Mouse (Mus musculus): ENCODE measurements at regions not wholly inside any gene's neighbourhood (a gene's known extent, or its start where the extent isn't known, plus 50 kb on each side); places are given as distances from the start of the nearest gene placed in this dataset.

DNA sequence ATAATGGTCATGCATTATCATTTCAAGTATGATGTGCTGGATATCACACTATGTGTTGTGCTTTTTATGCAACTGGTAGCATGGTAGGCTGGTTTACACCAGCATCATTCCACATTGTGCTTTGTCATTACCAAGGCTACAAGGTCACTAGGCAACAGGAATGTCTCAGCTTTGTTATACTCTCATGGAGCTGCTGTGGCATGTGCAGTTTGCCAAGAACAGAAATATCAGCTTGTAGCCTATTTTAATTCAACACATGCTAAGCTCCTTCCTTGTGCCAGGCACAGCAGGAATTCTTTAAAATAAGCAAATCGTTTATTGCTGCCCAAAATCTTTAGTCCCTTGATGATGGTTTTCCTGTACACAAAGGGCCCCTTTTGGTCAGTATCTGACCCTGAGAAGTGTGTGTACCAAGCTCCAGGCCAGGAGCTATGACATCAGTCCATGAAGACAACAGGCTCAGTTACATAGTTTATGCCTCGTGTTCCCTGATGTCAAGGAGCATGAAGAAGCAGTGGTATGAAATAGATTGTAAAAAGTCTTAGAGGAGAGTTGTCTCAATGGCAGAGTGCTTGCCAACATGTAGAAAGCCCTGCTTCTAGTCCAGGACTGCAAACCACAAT is 314.0 kb upstream of the Cdyl start:
- WGBS, result 43% methylated on average over 2 of the region's 2 CpGs
- ATAC-seq (ENCODE audit: low FRiP score), result peak; percentile 72
- Histone ChIP-seq H3K4me2 (no peak overlapping the region), H3K9ac (no peak overlapping the region), H3K27ac (no peak overlapping the region), H3K27me3 (no peaks in the 10 kb centered on the region), H3K9me3 (no peaks in the 10 kb centered on the region), H3K4me3 (no peak overlapping the region), H3K4me1 (replicated peaks) (no peaks in the 10 kb centered on the region; the same call in 1 of the 2 replicates), H3K36me3 (no peaks in the 10 kb centered on the region)

DNA sequence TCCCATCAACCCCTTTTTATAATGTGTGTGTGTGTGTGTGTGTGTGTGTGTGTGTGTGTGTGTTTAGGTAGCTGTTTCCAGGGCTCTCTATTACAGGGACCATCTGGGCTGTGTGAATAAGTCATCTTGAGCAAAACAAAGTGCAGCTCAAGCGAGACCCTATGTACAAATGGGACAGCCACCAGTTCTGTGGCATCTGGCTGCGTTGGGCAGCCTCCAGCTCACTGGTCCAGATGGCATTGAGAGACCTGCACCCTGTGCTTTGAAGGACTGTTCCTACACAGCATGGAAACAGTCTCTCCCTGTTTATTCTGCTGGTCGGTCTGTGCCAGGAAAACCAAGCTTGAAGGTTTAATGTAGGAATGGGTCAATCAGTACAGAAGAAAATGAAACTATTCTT is 311.4 kb upstream of the Cdyl start:
- no peak overlapping the region for H3K9ac ChIP-seq
- H3K36me3 ChIP-seq, result no peaks in the 10 kb centered on the region
- no peaks in the 10 kb centered on the region for H3K27me3 ChIP-seq
- H3K4me1 ChIP-seq (replicated peaks), result no peaks in the 10 kb centered on the region; the same call in 1 of the 2 replicates
- 0 out of 2 replicates have a peak, but pooled peaks have one; percentile 57 for ATAC-seq (ENCODE audit: low FRiP score)
- no peak overlapping the region for H3K27ac ChIP-seq
- H3K4me2 ChIP-seq, result no peak overlapping the region
- no peak overlapping the region for H3K4me3 ChIP-seq
- 85% methylated on average over 3 of the region's 3 CpGs for WGBS
- no peaks in the 10 kb centered on the region for H3K9me3 ChIP-seq

DNA sequence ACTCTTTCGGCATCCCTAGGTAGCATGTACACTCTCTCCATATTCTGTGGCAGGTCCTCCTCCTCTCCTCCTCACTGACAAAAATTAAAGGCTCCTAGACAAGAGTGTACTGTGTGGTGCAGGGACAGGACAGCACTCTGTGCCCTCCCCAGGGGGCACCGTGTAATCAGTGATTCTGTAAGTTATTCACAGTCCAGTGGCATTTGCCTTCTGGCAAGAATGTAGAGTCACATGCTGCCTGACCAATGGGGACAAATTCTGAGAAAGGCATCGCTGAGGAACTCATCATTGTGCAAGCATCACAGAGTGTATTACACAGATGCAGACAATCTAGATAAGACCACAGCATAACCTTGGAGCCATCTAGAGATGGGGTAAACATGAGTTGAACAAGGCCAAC is 300.3 kb upstream of the Cdyl start:
- Histone ChIP-seq H3K4me2 (no peak overlapping the region), H3K4me1 (replicated peaks) (no peaks in the 10 kb centered on the region), H3K27me3 (no peaks in the 10 kb centered on the region), H3K36me3 (no peaks in the 10 kb centered on the region), H3K9ac (no peak overlapping the region), H3K9me3 (no peaks in the 10 kb centered on the region), H3K4me3 (no peak overlapping the region), H3K27ac (no peak overlapping the region)
- 83% methylated on average over 3 of the region's 3 CpGs for WGBS
- no peak for ATAC-seq (ENCODE audit: low FRiP score)

DNA sequence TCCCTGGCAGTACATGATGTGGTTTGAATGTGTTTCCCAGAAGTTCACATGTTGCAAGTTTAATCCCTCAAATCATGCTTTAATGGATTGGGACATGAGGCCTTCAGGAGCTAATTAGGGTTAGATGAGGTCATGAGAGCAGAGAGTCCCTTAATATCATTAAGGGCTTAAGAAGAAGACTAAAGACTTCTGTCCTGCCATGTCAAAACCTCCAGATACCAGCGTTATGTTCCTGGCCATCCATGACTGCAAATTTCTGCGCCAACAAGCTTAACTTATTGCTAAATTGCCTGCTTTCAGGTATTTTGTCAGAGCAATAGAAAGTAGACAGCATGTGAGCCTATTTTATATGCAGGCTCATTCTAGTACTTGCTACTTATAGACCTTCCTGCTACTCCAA is 282.1 kb upstream of the Cdyl start:
- Histone ChIP-seq H3K4me3 (no peak overlapping the region), H3K27me3 (no peaks in the 10 kb centered on the region), H3K4me2 (no peak overlapping the region), H3K9me3 (no peaks in the 10 kb centered on the region), H3K27ac (no peak overlapping the region), H3K36me3 (no peaks in the 10 kb centered on the region), H3K4me1 (replicated peaks) (no peaks in the 10 kb centered on the region), H3K9ac (no peak overlapping the region)
- WGBS, result 86% methylated on average over 2 of the region's 2 CpGs
- ATAC-seq (ENCODE audit: low FRiP score), result no peak

- no peak for ATAC-seq (ENCODE audit: low FRiP score)
- H3K4me1 ChIP-seq (replicated peaks), result no peaks in the 10 kb centered on the region
- H3K27ac ChIP-seq, result no peak overlapping the region
- no peaks in the 10 kb centered on the region for H3K9me3 ChIP-seq
- H3K4me2 ChIP-seq, result no peak overlapping the region
- no peak overlapping the region for H3K4me3 ChIP-seq
- H3K9ac ChIP-seq, result no peak overlapping the region
- 87% methylated on average over 2 of the region's 2 CpGs for WGBS
- no peaks in the 10 kb centered on the region for H3K27me3 ChIP-seq
- H3K36me3 ChIP-seq, result no peaks in the 10 kb centered on the region
Measured at GRCm38 (mm10) chr13:35379500-35379899, 280.1 kb upstream of the Cdyl start.

- Histone ChIP-seq H3K36me3 (no peaks in the 10 kb centered on the region), H3K4me1 (replicated peaks) (no peaks in the 10 kb centered on the region), H3K4me2 (no peak overlapping the region), H3K9me3 (no peaks in the 10 kb centered on the region), H3K9ac (no peak overlapping the region), H3K4me3 (no peak overlapping the region), H3K27me3 (no peaks in the 10 kb centered on the region), H3K27ac (no peak overlapping the region)
- 71% methylated on average over 3 of the region's 3 CpGs for WGBS
- ATAC-seq (ENCODE audit: low FRiP score), result no peak
Measured at GRCm38 (mm10) chr13:35380224-35381009, 279.2 kb upstream of the Cdyl start.

- 76% methylated on average over 2 of the region's 2 CpGs for WGBS
- Histone ChIP-seq H3K27me3 (no peaks in the 10 kb centered on the region), H3K36me3 (no peaks in the 10 kb centered on the region)
Measured at GRCm38 (mm10) chr13:35381641-35382040, 278.0 kb upstream of the Cdyl start.

DNA sequence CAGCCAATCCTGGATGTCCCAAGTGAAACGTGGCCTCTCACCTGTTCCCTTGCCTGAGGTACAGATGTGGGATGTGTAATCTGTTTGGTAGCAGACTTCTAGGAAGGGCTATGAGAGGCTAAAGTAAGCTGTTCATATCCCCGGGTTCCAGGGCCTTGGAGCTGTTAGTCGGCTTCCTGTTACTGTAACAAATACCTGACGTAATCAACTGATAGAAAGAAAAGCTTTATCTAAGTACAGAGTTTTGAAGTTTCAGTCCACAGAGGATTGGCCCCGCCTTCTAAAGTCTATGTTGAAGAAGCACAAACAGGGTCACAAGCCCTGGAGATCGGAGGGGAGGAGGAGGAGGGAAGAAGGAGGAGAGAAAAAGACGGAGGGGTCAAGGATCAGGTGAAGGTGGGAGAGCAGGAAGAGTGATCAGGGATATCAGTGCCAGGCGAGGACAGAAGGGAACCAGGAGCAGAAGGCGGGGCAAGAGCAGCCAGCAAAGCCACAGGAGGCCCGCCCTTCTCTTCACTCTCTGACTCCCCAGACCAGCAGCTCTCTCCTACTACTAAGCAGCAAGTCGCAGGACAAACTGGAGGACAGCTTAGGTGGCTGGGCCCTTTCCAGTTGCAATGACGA is 276.5 kb upstream of the Cdyl start:
- no peaks in the 10 kb centered on the region for H3K27me3 ChIP-seq
- no peak overlapping the region for H3K9ac ChIP-seq
- no peak for ATAC-seq (ENCODE audit: low FRiP score)
- H3K36me3 ChIP-seq, result no peaks in the 10 kb centered on the region
- 50% methylated on average over 12 of the region's 12 CpGs for WGBS
- no peak overlapping the region for H3K4me2 ChIP-seq
- no peaks in the 10 kb centered on the region for H3K4me1 ChIP-seq (replicated peaks)
- no peak overlapping the region for H3K4me3 ChIP-seq
- H3K27ac ChIP-seq, result no peak overlapping the region
- no peaks in the 10 kb centered on the region for H3K9me3 ChIP-seq

More at GRCm38 (mm10) chr13:35381641-35382040, 278.0 kb upstream of the Cdyl start:
- ATAC-seq (ENCODE audit: low FRiP score), result no peak
- H3K4me2 ChIP-seq, result no peak overlapping the region
- H3K9me3 ChIP-seq, result no peaks in the 10 kb centered on the region
- H3K27ac ChIP-seq, result no peak overlapping the region
- no peak overlapping the region for H3K9ac ChIP-seq
- no peaks in the 10 kb centered on the region for H3K4me1 ChIP-seq (replicated peaks)
- H3K4me3 ChIP-seq, result no peak overlapping the region

DNA sequence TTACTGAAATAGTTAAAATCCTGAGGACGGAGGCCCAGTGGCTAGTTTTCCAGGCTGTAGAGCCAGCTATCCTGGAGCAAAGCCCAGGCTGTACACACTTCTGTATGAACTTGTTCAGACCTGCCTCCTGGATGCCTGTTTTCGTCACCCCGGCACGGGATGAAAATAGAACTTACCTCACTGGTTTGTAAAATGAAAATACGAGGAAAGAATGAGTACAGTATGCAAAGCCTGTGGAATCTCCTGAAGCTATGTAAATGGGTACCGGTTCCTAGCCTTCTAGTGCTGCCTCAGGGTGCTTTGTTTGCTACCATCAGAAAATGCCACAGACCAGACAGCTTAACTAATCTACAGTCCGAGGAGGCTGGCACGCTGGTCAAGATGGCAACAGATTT is 276.0 kb upstream of the Cdyl start:
- ATAC-seq (ENCODE audit: low FRiP score), result no peak
- Histone ChIP-seq H3K27me3 (no peaks in the 10 kb centered on the region), H3K36me3 (no peaks in the 10 kb centered on the region), H3K9me3 (no peaks in the 10 kb centered on the region), H3K4me2 (no peak overlapping the region), H3K9ac (no peak overlapping the region), H3K27ac (no peak overlapping the region), H3K4me3 (no peak overlapping the region), H3K4me1 (replicated peaks) (no peaks in the 10 kb centered on the region)
- WGBS, result 66% methylated on average over 8 of the region's 8 CpGs

DNA sequence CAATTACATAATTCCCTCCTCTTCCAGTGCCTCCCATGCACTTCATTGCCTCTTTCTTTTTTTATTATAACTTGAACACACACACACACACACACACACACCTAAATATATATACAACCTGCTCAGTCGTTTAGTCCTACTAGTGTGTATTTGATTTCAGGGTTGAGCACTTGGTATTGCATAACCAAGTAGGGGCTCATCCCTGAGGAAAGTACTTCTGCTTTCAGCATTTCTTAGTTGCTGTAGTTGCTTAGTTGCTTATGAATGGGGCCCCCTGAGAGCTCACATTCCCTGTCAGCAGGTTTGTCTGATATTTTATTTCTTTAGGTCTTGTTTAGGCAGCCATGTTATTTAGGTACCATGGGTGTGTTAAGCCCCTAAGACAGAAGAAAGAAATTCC is 271.3 kb upstream of the Cdyl start:
- no peak overlapping the region for H3K4me2 ChIP-seq
- H3K9me3 ChIP-seq, result no peaks in the 10 kb centered on the region
- H3K4me1 ChIP-seq (replicated peaks), result no peaks in the 10 kb centered on the region; the same call in 1 of the 2 replicates
- no peaks in the 10 kb centered on the region for H3K27me3 ChIP-seq
- 74% methylated on average over 1 of the region's 1 CpGs for WGBS
- H3K36me3 ChIP-seq, result no peaks in the 10 kb centered on the region
- ATAC-seq (ENCODE audit: low FRiP score), result no peak
- H3K9ac ChIP-seq, result no peak overlapping the region
- H3K27ac ChIP-seq, result no peak overlapping the region
- H3K4me3 ChIP-seq, result no peak overlapping the region

GRCm38 (mm10) chr13:35389781-35390525 is 269.7 kb upstream of the Cdyl start:
- Histone ChIP-seq H3K9ac (no peak overlapping the region), H3K4me1 (replicated peaks) (no peaks in the 10 kb centered on the region; the same call in 1 of the 2 replicates), H3K27ac (no peak overlapping the region), H3K9me3 (no peaks in the 10 kb centered on the region), H3K27me3 (no peaks in the 10 kb centered on the region), H3K36me3 (no peaks in the 10 kb centered on the region), H3K4me3 (no peak overlapping the region), H3K4me2 (no peak overlapping the region)
- WGBS, result 87% methylated on average over 6 of the region's 6 CpGs
- ATAC-seq (ENCODE audit: low FRiP score), result no peak

DNA sequence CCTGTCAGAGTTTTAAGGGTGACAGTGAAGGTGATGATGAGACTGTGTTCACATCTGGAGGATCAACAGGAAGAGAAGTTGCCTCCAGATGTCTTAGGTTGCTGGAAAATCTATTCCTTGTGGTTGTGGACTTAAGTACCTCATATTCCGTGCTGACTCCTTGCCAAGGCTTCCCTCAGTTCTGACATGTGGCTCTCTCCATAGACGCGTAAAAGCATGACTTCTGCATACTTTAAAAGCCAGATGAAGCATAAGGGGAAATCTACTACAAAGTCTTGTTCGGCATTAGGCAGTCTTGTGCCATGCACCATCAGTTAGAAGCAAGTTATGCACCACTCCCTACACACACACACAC is 269.1 kb upstream of the Cdyl start:
- ATAC-seq (ENCODE audit: low FRiP score), result no peak
- no peaks in the 10 kb centered on the region for H3K36me3 ChIP-seq
- H3K9me3 ChIP-seq, result no peaks in the 10 kb centered on the region
- H3K27me3 ChIP-seq, result no peaks in the 10 kb centered on the region
- 82% methylated on average over 4 of the region's 4 CpGs for WGBS
- H3K4me1 ChIP-seq (replicated peaks), result no peaks in the 10 kb centered on the region; the same call in 1 of the 2 replicates
- no peak overlapping the region for H3K4me3 ChIP-seq
- H3K27ac ChIP-seq, result no peak overlapping the region
- H3K4me2 ChIP-seq, result no peak overlapping the region
- H3K9ac ChIP-seq, result no peak overlapping the region

Data from hindbrain, embryonic 13.5 days (tissue).